Mouse (Mus musculus): ENCODE results near the gene Ovol3. TPM values are rescaled to one million over a fixed set of nuclear protein-coding genes. Genes with fewer than 3 reads are reported as not detected.

Ovol3 gene
- polyA plus RNA-seq, 1 experiment from 2014 or later = not detected

DNA sequence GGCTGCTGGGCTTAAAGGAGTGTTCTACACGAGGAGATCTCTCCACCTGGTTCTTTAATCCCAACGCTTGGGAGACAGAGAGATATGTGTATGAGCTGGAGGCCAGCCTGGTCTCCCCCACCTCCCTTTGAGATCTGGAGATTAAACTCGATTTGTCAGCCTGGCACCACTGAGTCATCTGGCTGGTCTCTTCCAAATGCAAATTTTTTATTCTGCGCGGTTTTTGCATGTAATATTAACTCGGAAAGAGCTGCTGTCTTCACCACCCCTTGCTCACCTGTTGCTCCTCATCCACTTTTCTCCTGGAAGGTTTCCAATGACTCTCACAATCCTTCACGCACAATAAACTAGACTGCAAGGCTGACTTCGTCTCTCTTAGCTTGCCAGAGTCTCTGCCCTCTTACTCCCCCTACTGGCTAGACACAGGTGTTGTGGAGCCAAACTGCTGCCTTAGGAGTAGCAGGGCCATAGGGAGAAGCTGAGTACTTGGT is 37.0 kb downstream of the Ovol3 start, which contains the start of gene Capns1:
Capns1 (minus strand) TSS at position 331 of the 491 bp plus-strand sequence.
- DNase-seq (ENCODE audit: low spot score) = peak; percentile 75
- Histone ChIP-seq H3K27ac (0 out of 2 replicates have a peak within 1 kb of the TSS, but pooled peaks have one; percentile 35), H3K36me3 (no peaks in the 10 kb centered on the region), H3K9me3 (no peaks in the 10 kb centered on the region), H3K27me3 (ENCODE audit: insufficient read depth, poor library complexity, severe bottlenecking) (no peaks in the 10 kb centered on the region), H3K4me3 (peak within 1 kb of the TSS; percentile 31), H3K4me1 (replicated peaks) (peaks cover 26% of the 10 kb centered on the region)
- WGBS = 12% methylated on average over 8 of the region's 8 CpGs

DNA sequence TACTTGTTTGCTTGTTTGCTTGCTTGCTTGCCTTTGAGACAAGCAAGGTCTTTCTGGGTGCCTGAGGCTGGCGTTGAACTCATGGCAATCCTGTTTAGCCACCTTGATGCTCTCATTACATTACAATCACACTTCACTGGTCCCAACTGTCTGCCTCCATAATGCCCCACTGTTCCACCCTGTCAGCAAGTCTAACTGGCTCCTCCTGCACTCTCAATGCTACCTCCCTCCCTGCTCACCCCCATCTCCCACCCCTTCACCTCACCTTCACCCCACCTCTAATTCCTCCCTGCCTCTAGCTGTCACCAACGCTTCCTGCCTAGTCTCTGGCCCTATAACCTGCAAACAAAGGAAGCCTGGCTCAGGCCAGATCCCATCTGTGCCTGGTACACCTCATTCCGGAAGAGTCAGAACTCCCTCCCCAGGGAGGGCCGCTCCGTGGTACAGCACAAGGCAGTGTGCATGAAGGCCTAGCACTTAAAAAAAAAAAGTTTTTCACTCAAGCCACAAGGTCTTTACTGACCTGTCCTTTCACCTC is 37.9 kb downstream of the Ovol3 start:
- Histone ChIP-seq H3K36me3 (peaks cover 2% of the 10 kb centered on the region; the same call in 1 of the 2 replicates), H3K9me3 (no peaks in the 10 kb centered on the region), H3K4me1 (replicated peaks) (peaks cover 35% of the 10 kb centered on the region), H3K27me3 (ENCODE audit: insufficient read depth, poor library complexity, severe bottlenecking) (no peaks in the 10 kb centered on the region), H3K4me3 (no peak overlapping the region), H3K27ac (0 out of 2 replicates have a peak overlapping the region, but pooled peaks have one; percentile 35)
- WGBS = 80% methylated on average over 5 of the region's 5 CpGs
- no peak for DNase-seq (ENCODE audit: low spot score)

- Histone ChIP-seq H3K27me3 (ENCODE audit: insufficient read depth, poor library complexity, severe bottlenecking) (no peaks in the 10 kb centered on the region), H3K36me3 (peaks cover 17% of the 10 kb centered on the region), H3K9me3 (no peaks in the 10 kb centered on the region), H3K4me3 (no peak overlapping the region; the same call in 1 of the 2 replicates), H3K4me1 (replicated peaks) (peaks cover 36% of the 10 kb centered on the region), H3K27ac (no peak overlapping the region; the same call in 1 of the 2 replicates)
- no peak for DNase-seq (ENCODE audit: low spot score)
- 85% methylated on average over 6 of the region's 6 CpGs for WGBS
These were observed 39.4 kb downstream of the Ovol3 start for GRCm38 (mm10) chr7:30196171-30196570.

DNA sequence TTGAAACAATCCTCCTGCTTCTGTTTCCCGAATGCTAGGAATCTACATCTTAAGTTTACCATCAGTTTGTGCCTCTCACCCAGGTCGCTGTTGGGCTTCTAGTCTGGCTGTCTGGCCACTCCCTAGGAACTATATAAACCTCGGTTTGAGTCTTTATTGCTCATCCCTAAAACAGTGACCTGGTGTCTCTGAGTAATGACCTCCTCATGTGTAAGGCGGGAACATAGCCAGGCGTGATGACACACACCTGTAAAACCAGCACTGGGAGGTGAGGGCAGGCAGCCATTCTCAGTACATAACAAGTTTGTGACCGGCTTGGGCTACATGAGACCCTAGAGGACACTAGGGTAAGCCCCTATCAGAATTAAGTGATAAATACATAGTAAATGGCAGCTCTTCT is 40.1 kb downstream of the Ovol3 start:
- Histone ChIP-seq H3K9me3 (no peaks in the 10 kb centered on the region), H3K27me3 (ENCODE audit: insufficient read depth, poor library complexity, severe bottlenecking) (no peaks in the 10 kb centered on the region), H3K4me1 (replicated peaks) (peaks cover 35% of the 10 kb centered on the region), H3K27ac (peak overlapping the region; percentile 89), H3K4me3 (peak overlapping the region; percentile 82), H3K36me3 (peaks cover 24% of the 10 kb centered on the region)
- 72% methylated on average over 6 of the region's 6 CpGs for WGBS
- DNase-seq (ENCODE audit: low spot score) = no peak

DNA sequence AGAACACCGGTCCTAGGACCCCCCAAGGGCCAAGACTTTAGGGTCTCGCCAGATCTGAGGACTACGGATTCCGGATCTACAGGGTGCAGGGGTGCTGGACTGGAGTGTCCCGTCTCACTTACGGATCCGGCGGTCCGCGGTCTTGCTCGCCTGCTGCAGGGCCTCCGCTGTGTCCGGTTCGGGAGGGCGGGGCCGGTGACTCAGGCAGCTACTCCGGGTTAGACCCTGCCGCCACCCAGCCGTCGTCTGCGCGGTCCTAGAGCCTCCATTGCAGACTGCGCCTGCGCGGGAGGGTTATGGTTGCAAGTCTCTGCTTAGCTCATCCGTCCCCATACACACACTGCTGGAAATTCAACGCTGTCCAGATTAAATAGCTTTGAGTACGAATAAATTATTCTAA is 40.6 kb downstream of the Ovol3 start:
- Histone ChIP-seq H3K27ac (peak overlapping the region; percentile 89), H3K9me3 (no peaks in the 10 kb centered on the region), H3K4me1 (replicated peaks) (peaks cover 35% of the 10 kb centered on the region), H3K4me3 (peak overlapping the region; percentile 82), H3K36me3 (peaks cover 30% of the 10 kb centered on the region), H3K27me3 (ENCODE audit: insufficient read depth, poor library complexity, severe bottlenecking) (no peaks in the 10 kb centered on the region)
- 0% methylated on average over 28 of the region's 28 CpGs for WGBS
- DNase-seq (ENCODE audit: low spot score) = peak; percentile 98

DNA sequence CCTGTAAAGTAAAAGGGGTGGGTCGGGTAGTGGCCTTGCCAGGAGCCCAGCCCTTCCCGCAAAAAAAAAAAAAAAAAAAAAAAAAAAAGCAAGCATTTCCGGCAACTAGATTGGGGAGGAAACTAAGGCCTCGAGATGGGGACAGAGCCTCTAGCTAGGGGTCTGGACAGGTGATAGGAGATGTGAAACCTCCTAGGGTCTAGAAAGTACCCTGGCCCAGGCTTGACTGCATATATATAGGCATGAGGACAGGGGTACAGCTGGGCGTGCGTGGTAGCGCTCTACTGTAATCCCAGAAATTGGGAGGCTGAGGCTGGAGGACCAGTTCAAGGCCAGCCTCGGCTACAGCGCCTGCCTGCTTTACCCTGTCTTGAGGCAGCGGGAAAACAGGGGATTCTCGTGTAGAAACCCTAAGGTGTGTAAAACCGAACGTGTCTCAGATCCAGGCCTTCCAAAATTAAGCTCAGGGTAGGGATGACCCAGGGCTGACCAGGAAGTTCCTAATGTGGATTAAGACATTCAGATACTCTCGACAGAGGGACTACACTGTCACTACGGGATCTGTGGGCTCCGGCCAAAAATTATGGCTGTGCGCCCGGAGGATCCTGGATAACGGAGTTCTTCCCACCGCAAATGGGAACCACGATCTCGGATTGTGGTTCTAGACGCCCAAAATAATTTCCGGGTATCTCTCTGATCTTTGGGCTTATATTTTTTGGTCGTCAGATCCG is 41.3 kb downstream of the Ovol3 start:
- WGBS = 1% methylated on average over 26 of the region's 26 CpGs
- Histone ChIP-seq H3K36me3 (peaks cover 31% of the 10 kb centered on the region), H3K27ac (peak overlapping the region; percentile 89), H3K4me3 (peak overlapping the region; percentile 82), H3K27me3 (ENCODE audit: insufficient read depth, poor library complexity, severe bottlenecking) (no peaks in the 10 kb centered on the region), H3K9me3 (no peaks in the 10 kb centered on the region), H3K4me1 (replicated peaks) (peaks cover 35% of the 10 kb centered on the region)
- DNase-seq (ENCODE audit: low spot score) = no peak

DNA sequence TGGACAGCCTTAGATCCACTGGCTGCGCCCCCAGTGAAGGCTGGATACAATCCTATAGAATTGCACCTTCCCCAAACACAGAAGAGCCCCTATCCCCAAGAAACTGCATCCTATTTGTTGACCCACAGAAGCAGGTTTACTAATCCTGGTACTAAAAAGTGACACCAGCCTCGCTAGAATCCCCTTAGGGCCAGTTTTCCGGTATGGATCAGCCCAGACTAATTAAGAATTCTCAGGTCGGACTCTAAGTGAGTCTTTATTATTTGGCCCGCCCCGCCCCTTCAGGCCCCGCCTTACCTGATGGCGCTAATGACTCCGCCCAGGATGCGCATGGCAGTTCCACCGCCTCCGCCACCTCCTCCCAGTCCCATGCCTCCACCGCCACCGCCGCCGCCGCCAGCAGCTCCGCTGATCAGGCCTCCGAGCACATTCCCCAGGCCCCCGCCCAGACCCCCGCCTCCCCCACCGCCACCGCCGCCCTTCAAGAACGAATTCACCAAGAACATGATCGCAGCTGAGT is 41.9 kb downstream of the Ovol3 start:
- peak overlapping the region; percentile 89 for H3K27ac ChIP-seq
- WGBS = under 1% methylated on average over 26 of the region's 26 CpGs
- peak; percentile 85 for DNase-seq (ENCODE audit: low spot score)
- peaks cover 38% of the 10 kb centered on the region for H3K36me3 ChIP-seq
- H3K27me3 ChIP-seq (ENCODE audit: insufficient read depth, poor library complexity, severe bottlenecking) = no peaks in the 10 kb centered on the region
- H3K4me1 ChIP-seq (replicated peaks) = peaks cover 34% of the 10 kb centered on the region
- peak overlapping the region; percentile 82 for H3K4me3 ChIP-seq
- H3K9me3 ChIP-seq = no peaks in the 10 kb centered on the region

DNA sequence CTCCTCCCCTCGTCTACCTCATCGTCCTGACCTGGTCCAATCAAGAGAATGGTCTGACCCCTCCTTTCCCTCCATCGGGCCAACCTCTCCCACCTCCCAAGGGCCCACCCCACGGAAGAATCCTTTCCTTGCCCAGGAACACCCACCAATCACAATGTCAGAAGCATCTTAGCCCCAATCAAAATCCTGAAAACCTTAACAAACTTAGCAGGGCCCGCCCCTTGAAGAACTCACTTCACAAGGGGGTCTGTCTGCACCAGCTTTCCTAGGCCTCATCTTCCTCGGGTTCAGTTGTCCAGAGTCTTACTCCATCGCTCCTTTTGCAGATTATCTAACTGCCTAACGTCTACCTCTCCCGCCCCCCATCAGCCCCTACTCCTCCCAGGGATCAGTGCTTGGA is 42.5 kb downstream of the Ovol3 start:
- DNase-seq (ENCODE audit: low spot score) = no peak
- 18% methylated on average over 9 of the region's 9 CpGs for WGBS
- peak overlapping the region; percentile 89 for H3K27ac ChIP-seq
- H3K4me1 ChIP-seq (replicated peaks) = peaks cover 30% of the 10 kb centered on the region
- peak overlapping the region; percentile 82 for H3K4me3 ChIP-seq
- peaks cover 44% of the 10 kb centered on the region for H3K36me3 ChIP-seq
- no peaks in the 10 kb centered on the region for H3K27me3 ChIP-seq (ENCODE audit: insufficient read depth, poor library complexity, severe bottlenecking)
- H3K9me3 ChIP-seq = no peaks in the 10 kb centered on the region

DNA sequence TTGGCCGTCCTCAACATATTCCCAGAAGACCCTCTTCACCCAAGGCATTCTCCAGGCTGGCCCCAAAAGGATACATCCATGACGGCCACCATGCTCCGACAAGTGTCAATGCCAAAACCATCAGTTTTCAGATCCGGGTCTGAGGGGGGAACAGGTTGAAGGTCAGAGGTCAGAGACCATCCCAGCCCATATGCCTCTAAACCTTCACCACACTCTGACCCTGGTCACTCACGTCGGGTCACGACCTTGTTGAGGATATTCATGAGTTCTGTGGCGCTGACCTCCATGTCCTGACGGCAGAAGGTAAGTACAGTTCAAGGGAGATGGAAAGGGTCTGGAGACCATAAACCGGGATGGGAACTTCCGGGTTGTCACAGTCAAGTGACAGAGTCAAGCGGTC is 43.4 kb downstream of the Ovol3 start:
- DNase-seq (ENCODE audit: low spot score) = no peak
- Histone ChIP-seq H3K4me1 (replicated peaks) (peaks cover 27% of the 10 kb centered on the region), H3K9me3 (no peaks in the 10 kb centered on the region), H3K27ac (no peak overlapping the region), H3K36me3 (peaks cover 53% of the 10 kb centered on the region), H3K4me3 (peak overlapping the region; percentile 82; the same call in 1 of the 2 replicates), H3K27me3 (ENCODE audit: insufficient read depth, poor library complexity, severe bottlenecking) (no peaks in the 10 kb centered on the region)
- WGBS = 90% methylated on average over 12 of the region's 12 CpGs

- Histone ChIP-seq H3K4me3 (no peak overlapping the region), H3K27ac (no peak overlapping the region), H3K4me1 (replicated peaks) (peaks cover 24% of the 10 kb centered on the region), H3K9me3 (no peaks in the 10 kb centered on the region), H3K27me3 (ENCODE audit: insufficient read depth, poor library complexity, severe bottlenecking) (no peaks in the 10 kb centered on the region), H3K36me3 (peaks cover 75% of the 10 kb centered on the region)
- WGBS = 91% methylated on average over 4 of the region's 4 CpGs
- no peak for DNase-seq (ENCODE audit: low spot score)
These were observed 46.4 kb downstream of the Ovol3 start for GRCm38 (mm10) chr7:30189116-30189491.

DNA sequence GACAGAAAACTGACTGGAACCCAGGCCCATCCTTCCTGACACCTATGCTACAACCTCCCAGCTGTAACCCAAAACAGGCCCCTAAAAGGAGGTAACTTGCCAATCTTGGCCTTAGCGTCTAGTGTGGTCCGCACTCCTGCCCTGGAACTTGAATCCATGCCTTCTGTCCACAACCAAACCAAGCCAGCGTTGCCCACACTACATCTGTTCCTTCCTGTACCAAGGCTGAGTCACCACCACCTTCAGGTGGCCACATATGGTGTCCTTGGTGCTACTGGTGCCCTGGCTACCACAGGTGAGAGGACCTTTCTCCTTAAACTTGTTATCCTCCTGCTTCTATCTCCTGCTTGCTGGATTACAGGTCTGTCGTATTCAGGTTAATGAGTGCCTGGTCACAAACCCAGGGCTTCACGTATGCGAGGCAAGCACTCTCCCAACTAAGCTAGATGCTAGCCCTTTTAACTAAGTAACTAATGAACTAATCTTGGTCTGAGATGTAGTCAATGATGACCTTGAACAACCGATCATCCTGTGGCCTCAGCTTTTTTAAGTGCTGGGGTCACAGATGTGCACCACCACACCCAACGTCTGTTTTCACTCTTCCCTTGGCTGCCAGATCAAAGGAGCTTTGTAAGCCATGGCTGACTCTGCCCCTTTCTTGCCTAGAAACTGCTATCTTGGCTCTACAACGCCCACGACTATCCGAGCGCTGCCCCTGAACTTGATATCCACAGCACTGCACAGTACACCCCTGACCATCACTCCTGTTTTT is 47.0 kb downstream of the Ovol3 start:
- Histone ChIP-seq H3K4me3 (no peak overlapping the region), H3K9me3 (no peaks in the 10 kb centered on the region), H3K27ac (no peak overlapping the region), H3K27me3 (ENCODE audit: insufficient read depth, poor library complexity, severe bottlenecking) (no peaks in the 10 kb centered on the region), H3K4me1 (replicated peaks) (peaks cover 26% of the 10 kb centered on the region), H3K36me3 (peaks cover 75% of the 10 kb centered on the region)
- 87% methylated on average over 12 of the region's 12 CpGs for WGBS
- DNase-seq (ENCODE audit: low spot score) = no peak

- Histone ChIP-seq H3K36me3 (peaks cover 54% of the 10 kb centered on the region), H3K4me1 (replicated peaks) (peaks cover 15% of the 10 kb centered on the region), H3K4me3 (peak overlapping the region; percentile 45; the same call in 1 of the 2 replicates), H3K27me3 (ENCODE audit: insufficient read depth, poor library complexity, severe bottlenecking) (no peaks in the 10 kb centered on the region), H3K9me3 (no peaks in the 10 kb centered on the region), H3K27ac (no peak overlapping the region)
- no peak for DNase-seq (ENCODE audit: low spot score)
- 74% methylated on average over 13 of the region's 13 CpGs for WGBS
These were observed 50.7 kb downstream of the Ovol3 start for GRCm38 (mm10) chr7:30184641-30185348.

Measured in hindbrain, embryonic 10.5 days (tissue).